Mouse (Mus musculus) limb, embryonic 13.5 days (tissue): ENCODE measurements around the gene Dcp1b. TPM values are rescaled to one million over a fixed set of nuclear protein-coding genes. Genes with fewer than 3 reads are reported as not detected.

Experiments used
- ATAC-seq: fragments of 200-750 bp; cut with Nextera tagmentation; 2 replicates; pipeline ENCODE4 v1.8.0; 2017; ENCODE audit warnings: low read depth, moderate number of reproducible peaks, moderate TSS enrichment; ENCODE audit not compliant: low FRiP score
- H3K27ac ChIP-seq: fragments of 300-500 bp; sonication (generic); 2 replicates; pipeline ENCODE4 v1.5.1; 2015; ENCODE audit warnings: inconsistent platforms, mild to moderate bottlenecking, moderate library complexity
- H3K27me3 ChIP-seq: fragments of 300-500 bp; sonication (generic); 2 replicates; pipeline ENCODE4 v1.6.1; 2015; ENCODE audit warnings: mild to moderate bottlenecking, inconsistent platforms
- H3K36me3 ChIP-seq: fragments of 300-500 bp; sonication (generic); 2 replicates; pipeline ENCODE4 v1.6.1; 2015; ENCODE audit warnings: inconsistent platforms, mild to moderate bottlenecking, moderate library complexity
- H3K4me1 ChIP-seq: fragments of 300-500 bp; sonication (generic); 2 replicates; pipeline ENCODE4 v1.6.1; 2015; ENCODE audit warnings: inconsistent platforms
- H3K4me2 ChIP-seq: fragments of 300-500 bp; sonication (generic); replicated peaks from 2 replicates; pipeline ENCODE4 v1.6.1; 2015; ENCODE audit warnings: inconsistent platforms, mild to moderate bottlenecking, moderate library complexity
- H3K4me3 ChIP-seq: fragments of 300-500 bp; sonication (generic); 2 replicates; pipeline ENCODE4 v1.5.1; 2015; ENCODE audit warnings: moderate library complexity, mild to moderate bottlenecking, inconsistent platforms
- H3K9ac ChIP-seq: fragments of 300-500 bp; sonication (generic); 2 replicates; pipeline ENCODE4 v1.6.1; 2015; ENCODE audit warnings: mild to moderate bottlenecking, inconsistent platforms
- H3K9me3 ChIP-seq: fragments of 300-500 bp; sonication (generic); 2 replicates; pipeline ENCODE4 v1.6.1; 2016; ENCODE audit warnings: inconsistent platforms
- WGBS: fragments of 180-500 bp; shearing (Covaris S2); methylation state at CpG from one replicate; pipeline ENCODE4 v1.1.7; 2015; 5-methylcytosine and 5-hydroxymethylcytosine counted together
- polyA plus RNA-seq: library from polyadenylated mRNA; unstranded; fragments of >200 nt; fragmentation: Nextera tagmentation; extraction: Ambion mirVana; gene quantifications from 2 replicates; pipeline ENCODE4 v1.2.1, GENCODE M21; 2015

Dcp1b gene
- polyA plus RNA-seq = 7.7 and 8.8 TPM in 2 replicates

- H3K9me3 ChIP-seq = no peaks in the 10 kb centered on the region
- ATAC-seq = peak; percentile 95
- peaks cover 4% of the 10 kb centered on the region; the same call in 1 of the 2 replicates for H3K36me3 ChIP-seq
- under 1% methylated on average over 61 of the region's 65 CpGs for WGBS
- H3K4me3 ChIP-seq = peak within 1 kb of the TSS; percentile 87
- H3K27me3 ChIP-seq = no peaks in the 10 kb centered on the region
- peak within 1 kb of the TSS; percentile 72 for H3K4me2 ChIP-seq
- peak within 1 kb of the TSS; percentile 85 for H3K9ac ChIP-seq
- peak within 1 kb of the TSS; percentile 79 for H3K27ac ChIP-seq
- peaks cover 11% of the 10 kb centered on the region for H3K4me1 ChIP-seq
These were observed at the start of gene Dcp1b for GRCm38 (mm10) chr6:119175078-119175853. TSS of gene Dcp1b (plus strand) at chr6:119175253.

GRCm38 (mm10) chr6:119126991-119127390, 48.1 kb upstream of the Dcp1b start:
- no peak overlapping the region for H3K4me3 ChIP-seq
- no peak for ATAC-seq
- H3K4me2 ChIP-seq = no peak overlapping the region
- 0 out of 2 replicates have a peak, but pooled peaks cover 5% of the 10 kb centered on the region for H3K4me1 ChIP-seq
- no peaks in the 10 kb centered on the region for H3K36me3 ChIP-seq
- no peak overlapping the region for H3K27ac ChIP-seq
- no peaks in the 10 kb centered on the region for H3K27me3 ChIP-seq
- 86% methylated on average over 3 of the region's 3 CpGs for WGBS
- H3K9ac ChIP-seq = no peak overlapping the region
- H3K9me3 ChIP-seq = no peaks in the 10 kb centered on the region

DNA sequence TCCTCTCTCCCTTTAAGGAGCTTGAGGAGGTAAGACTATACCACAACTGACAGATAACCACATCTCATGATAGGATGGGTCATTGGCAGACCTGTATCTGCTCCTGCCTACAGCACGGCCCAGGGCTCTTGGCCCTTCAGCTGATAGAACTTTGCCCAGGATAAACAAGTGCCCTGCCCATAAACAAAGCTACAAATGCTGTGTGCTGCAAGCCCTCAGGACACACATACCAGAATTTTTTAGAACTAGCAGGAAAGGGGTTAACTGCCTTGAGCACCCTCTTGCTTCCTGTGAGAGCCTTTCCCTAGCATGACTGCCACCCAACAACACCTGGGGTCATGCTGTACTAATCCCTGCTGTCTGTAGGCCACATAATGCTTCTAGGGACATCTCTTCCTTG, 47.0 kb upstream of the Dcp1b start:
- Histone ChIP-seq H3K9me3 (no peaks in the 10 kb centered on the region), H3K4me1 (0 out of 2 replicates have a peak, but pooled peaks cover 5% of the 10 kb centered on the region), H3K4me3 (no peak overlapping the region), H3K4me2 (no peak overlapping the region), H3K36me3 (no peaks in the 10 kb centered on the region), H3K27ac (no peak overlapping the region), H3K27me3 (no peaks in the 10 kb centered on the region), H3K9ac (no peak overlapping the region)
- no peak for ATAC-seq
- 93% methylated on average over 1 of the region's 1 CpGs for WGBS

DNA sequence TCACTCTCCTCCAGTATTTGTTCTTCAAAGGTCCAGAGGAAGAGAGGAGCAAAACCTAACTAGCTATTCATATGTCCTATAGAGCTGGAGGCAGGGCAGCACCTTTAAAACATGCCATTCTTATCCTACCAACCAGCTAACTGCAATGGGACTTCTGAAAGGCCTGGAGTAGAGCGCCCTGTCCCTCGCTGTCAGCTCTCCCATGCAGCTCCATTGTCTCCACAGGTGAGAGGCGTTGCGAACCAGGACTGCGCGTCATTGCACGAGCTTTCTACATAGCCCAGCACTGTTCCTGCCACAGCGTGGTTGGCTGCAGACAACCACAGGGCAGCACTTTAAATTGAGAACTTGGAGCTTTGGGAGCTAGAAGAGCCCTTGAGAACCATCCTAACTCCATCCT, 46.5 kb upstream of the Dcp1b start:
- H3K9me3 ChIP-seq = no peaks in the 10 kb centered on the region
- no peak overlapping the region for H3K27ac ChIP-seq
- WGBS = 84% methylated on average over 8 of the region's 8 CpGs
- no peak overlapping the region for H3K4me3 ChIP-seq
- H3K27me3 ChIP-seq = no peaks in the 10 kb centered on the region
- no peak for ATAC-seq
- H3K4me2 ChIP-seq = no peak overlapping the region
- H3K9ac ChIP-seq = no peak overlapping the region
- no peaks in the 10 kb centered on the region for H3K36me3 ChIP-seq
- H3K4me1 ChIP-seq = 0 out of 2 replicates have a peak, but pooled peaks cover 5% of the 10 kb centered on the region

DNA sequence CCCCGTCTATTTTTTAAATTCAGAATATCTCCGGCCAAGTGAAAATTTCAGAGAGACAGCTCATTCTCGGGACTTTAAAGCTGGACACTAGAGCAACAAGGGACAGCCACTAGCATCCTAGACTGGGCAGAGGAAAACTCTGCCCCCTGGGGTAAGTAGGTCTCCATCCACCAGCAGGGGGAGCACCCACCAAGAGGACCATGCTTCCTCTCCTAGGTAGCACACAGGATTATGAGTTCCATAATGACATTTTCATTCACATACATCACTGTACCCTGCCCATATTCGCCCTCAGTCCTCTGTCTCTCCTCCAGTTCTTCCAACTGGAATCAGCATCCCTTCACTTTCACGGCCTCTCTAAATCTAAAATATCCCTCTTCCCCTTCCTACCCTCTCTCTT, 45.4 kb upstream of the Dcp1b start:
- H3K4me2 ChIP-seq = no peak overlapping the region
- H3K27me3 ChIP-seq = no peaks in the 10 kb centered on the region
- ATAC-seq = no peak
- 0 out of 2 replicates have a peak, but pooled peaks cover 5% of the 10 kb centered on the region for H3K4me1 ChIP-seq
- WGBS = 83% methylated on average over 5 of the region's 5 CpGs
- H3K36me3 ChIP-seq = no peaks in the 10 kb centered on the region
- H3K27ac ChIP-seq = no peak overlapping the region
- H3K9me3 ChIP-seq = no peaks in the 10 kb centered on the region
- no peak overlapping the region for H3K4me3 ChIP-seq
- H3K9ac ChIP-seq = no peak overlapping the region

DNA sequence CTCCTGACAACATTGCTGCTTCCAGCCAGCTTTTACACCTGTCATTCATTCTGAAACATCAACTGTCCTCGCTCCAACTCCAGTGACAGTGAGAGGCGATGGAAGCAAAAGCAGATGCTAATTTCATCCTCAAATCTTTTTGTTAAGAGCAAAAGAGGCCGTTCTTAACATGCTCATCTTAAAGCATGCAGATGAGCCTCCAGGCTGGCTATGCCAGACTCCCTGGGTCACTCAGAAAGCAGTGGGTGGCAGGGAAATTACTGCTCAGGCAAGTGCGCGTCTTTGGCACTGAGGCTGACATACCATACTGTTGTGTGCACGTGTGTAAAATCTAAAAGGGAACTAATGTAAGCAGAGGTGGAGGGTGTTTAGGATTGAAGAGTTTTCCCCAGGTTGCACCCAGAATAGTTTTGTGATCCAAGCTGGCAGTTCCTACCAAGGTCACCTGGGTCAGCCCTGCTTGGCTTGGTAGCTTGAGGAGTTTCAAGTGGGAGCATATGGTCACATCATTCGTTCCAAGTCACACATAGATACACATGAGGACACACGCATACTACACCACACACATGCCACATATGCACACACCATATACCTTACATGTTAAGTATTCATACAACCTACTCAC, 42.8 kb upstream of the Dcp1b start:
- ATAC-seq = no peak
- Histone ChIP-seq H3K4me3 (no peak overlapping the region), H3K27ac (no peak overlapping the region), H3K9me3 (no peaks in the 10 kb centered on the region), H3K4me2 (no peak overlapping the region), H3K36me3 (no peaks in the 10 kb centered on the region), H3K4me1 (0 out of 2 replicates have a peak, but pooled peaks cover 5% of the 10 kb centered on the region), H3K27me3 (no peaks in the 10 kb centered on the region), H3K9ac (no peak overlapping the region)
- WGBS = 81% methylated on average over 8 of the region's 8 CpGs

GRCm38 (mm10) chr6:119132863-119133262, 42.2 kb upstream of the Dcp1b start:
- no peaks in the 10 kb centered on the region for H3K9me3 ChIP-seq
- WGBS = 85% methylated on average over 4 of the region's 4 CpGs
- no peak for ATAC-seq

DNA sequence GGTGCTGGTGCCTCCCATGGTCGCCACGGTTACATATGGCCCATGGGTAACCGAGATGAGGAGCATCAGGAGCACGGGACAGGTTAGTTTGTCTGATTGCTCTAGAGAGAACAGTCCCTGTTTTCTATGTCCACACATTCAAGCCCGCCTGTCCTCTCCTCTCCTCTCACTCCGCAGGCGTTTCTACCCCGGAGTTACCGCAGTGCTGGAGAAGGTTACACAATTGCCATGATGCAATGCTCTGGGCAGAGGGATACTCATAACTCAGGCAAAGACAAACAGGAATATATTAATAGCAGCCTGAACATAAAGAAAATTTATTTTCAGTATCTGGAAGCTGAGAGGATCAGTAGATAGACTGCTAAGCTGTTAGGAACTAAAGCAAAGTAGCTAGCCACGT, 37.3 kb upstream of the Dcp1b start:
- Histone ChIP-seq H3K27ac (no peak overlapping the region), H3K9me3 (no peaks in the 10 kb centered on the region), H3K9ac (no peak overlapping the region), H3K4me3 (no peak overlapping the region), H3K27me3 (no peaks in the 10 kb centered on the region), H3K36me3 (no peaks in the 10 kb centered on the region), H3K4me2 (no peak overlapping the region), H3K4me1 (no peaks in the 10 kb centered on the region)
- no peak for ATAC-seq
- 87% methylated on average over 10 of the region's 10 CpGs for WGBS

More at GRCm38 (mm10) chr6:119132863-119133262, 42.2 kb upstream of the Dcp1b start:
- H3K27ac ChIP-seq = no peak overlapping the region
- no peaks in the 10 kb centered on the region for H3K36me3 ChIP-seq
- H3K4me3 ChIP-seq = no peak overlapping the region
- 0 out of 2 replicates have a peak, but pooled peaks cover 5% of the 10 kb centered on the region for H3K4me1 ChIP-seq
- H3K9ac ChIP-seq = no peak overlapping the region
- H3K4me2 ChIP-seq = no peak overlapping the region
- H3K27me3 ChIP-seq = no peaks in the 10 kb centered on the region

DNA sequence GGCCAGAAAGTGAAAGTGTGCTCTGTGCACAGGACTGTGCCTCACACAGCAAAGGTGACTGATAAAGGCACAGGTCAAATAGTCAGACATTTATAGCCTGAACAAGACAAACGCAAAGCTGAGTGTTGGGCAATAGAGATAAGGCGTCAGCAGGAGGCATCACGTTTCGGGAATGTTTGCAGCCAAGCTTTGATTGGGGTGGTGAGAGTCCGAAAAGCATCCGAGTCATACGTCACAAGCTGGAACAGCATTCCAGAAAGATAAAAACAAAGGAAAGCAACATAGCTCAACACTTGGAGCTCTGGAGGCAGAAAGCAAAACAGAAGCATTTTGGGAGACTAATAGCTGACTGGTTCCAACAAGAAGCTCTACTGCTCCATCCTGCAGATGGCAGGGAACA, 35.5 kb upstream of the Dcp1b start:
- H3K36me3 ChIP-seq = no peaks in the 10 kb centered on the region
- no peaks in the 10 kb centered on the region for H3K4me1 ChIP-seq
- H3K27ac ChIP-seq = no peak overlapping the region
- no peaks in the 10 kb centered on the region for H3K27me3 ChIP-seq
- H3K9ac ChIP-seq = no peak overlapping the region
- no peak for ATAC-seq
- no peaks in the 10 kb centered on the region for H3K9me3 ChIP-seq
- 27% methylated on average over 7 of the region's 7 CpGs for WGBS
- H3K4me3 ChIP-seq = no peak overlapping the region
- no peak overlapping the region for H3K4me2 ChIP-seq

- ATAC-seq = no peak
- Histone ChIP-seq H3K4me1 (no peaks in the 10 kb centered on the region), H3K9ac (no peak overlapping the region), H3K27ac (no peak overlapping the region), H3K9me3 (no peaks in the 10 kb centered on the region), H3K36me3 (no peaks in the 10 kb centered on the region), H3K4me3 (no peak overlapping the region), H3K27me3 (no peaks in the 10 kb centered on the region), H3K4me2 (no peak overlapping the region)
- 27% methylated on average over 4 of the region's 4 CpGs for WGBS
These were observed 29.9 kb upstream of the Dcp1b start for GRCm38 (mm10) chr6:119145109-119145508.

- Histone ChIP-seq H3K9ac (no peak overlapping the region), H3K4me3 (no peak overlapping the region), H3K4me1 (no peaks in the 10 kb centered on the region), H3K9me3 (no peaks in the 10 kb centered on the region), H3K36me3 (no peaks in the 10 kb centered on the region), H3K27me3 (no peaks in the 10 kb centered on the region), H3K27ac (no peak overlapping the region), H3K4me2 (no peak overlapping the region)
- no peak for ATAC-seq
These were observed 9.4 kb upstream of the Dcp1b start for GRCm38 (mm10) chr6:119165677-119166076.

DNA sequence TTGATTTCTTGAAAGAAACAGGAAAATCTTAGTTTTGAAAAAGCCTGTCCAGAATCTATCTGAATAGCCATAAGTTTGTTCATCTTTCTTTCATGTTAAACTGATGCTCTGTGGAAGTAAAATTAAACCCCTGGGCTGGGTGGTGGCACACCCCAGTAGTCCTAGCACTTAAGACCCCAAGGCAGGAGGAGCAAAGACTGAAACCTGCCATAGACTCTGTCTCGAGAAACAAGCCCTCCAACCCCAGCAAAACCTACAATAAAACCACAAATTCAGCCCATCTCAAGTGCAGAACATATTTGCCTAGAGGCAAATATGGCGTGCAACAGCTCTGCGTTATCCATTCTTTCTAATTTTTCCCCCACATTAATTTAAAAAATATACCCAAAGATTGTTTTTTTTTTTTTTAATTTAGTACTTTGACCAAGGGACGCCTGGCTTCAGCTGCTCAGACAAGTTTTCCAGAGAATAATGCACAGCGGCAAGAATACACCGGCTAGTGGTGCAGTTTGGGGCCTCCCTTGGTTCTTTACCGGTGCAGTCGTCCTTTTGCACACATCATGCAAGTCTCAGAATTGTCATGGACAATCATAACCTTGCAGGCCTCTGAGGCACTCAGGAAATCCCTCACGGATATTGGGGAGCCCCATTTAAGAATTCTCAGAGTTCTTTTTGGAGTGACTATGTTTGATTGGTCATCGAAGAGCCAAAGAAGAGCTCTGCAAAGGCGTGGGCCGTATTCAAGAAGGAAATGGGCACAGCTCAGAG, 562 bp upstream of the Dcp1b start:
- Histone ChIP-seq H3K36me3 (0 out of 2 replicates have a peak, but pooled peaks cover under 1% of the 10 kb centered on the region), H3K4me2 (peak overlapping the region; percentile 72), H3K4me3 (peak overlapping the region; percentile 87), H3K9me3 (no peaks in the 10 kb centered on the region), H3K27me3 (no peaks in the 10 kb centered on the region), H3K27ac (no peak overlapping the region), H3K4me1 (peaks cover 11% of the 10 kb centered on the region), H3K9ac (no peak overlapping the region)
- ATAC-seq = no peak
- WGBS = 57% methylated on average over 12 of the region's 12 CpGs
